In genomic region chr13:53008489-53009184, GRCm38 (mm10) we compare ENCODE assay signal across 9 mouse cellular contexts. TPM values are rescaled to one million over a fixed set of nuclear protein-coding genes. Genes with fewer than 3 reads are reported as not detected.
DNase-seq lines count a peak whose midpoint lies in the region; ATAC-seq lines count a peak whose summit lies in the region.
"Had no signal": no experiment of that assay in that cellular context is flagged by ENCODE, and none has a peak within 500 bp of the region (broad histone marks: within the 10 kb centered on the region; RNA-seq: fewer than 3 reads in every experiment).

No protein-coding gene starts in this region.

- no peaks in the 10 kb centered on the region for H3K9me3 ChIP-seq in heart, embryonic 13.5 days
- H3K9me3 ChIP-seq in intestine, embryonic 15.5 days, result no peaks in the 10 kb centered on the region
- H3K9me3 ChIP-seq in neural tube, embryonic 15.5 days (replicated peaks), result no peaks in the 10 kb centered on the region
- H3K9me3 ChIP-seq: limb, embryonic 15.5 days had no signal

- H3K36me3 ChIP-seq in heart, embryonic 13.5 days, result no peaks in the 10 kb centered on the region
- no peaks in the 10 kb centered on the region for H3K36me3 ChIP-seq in intestine, embryonic 15.5 days
- no peaks in the 10 kb centered on the region for H3K36me3 ChIP-seq in neural tube, embryonic 15.5 days
- H3K36me3 ChIP-seq: limb, embryonic 15.5 days had no signal

- no peak overlapping the region for H3K9ac ChIP-seq in heart, embryonic 13.5 days
- H3K9ac ChIP-seq in intestine, embryonic 15.5 days, result no peak overlapping the region
- H3K9ac ChIP-seq in neural tube, embryonic 15.5 days (replicated peaks), result no peak overlapping the region
- H3K9ac ChIP-seq: limb, embryonic 15.5 days had no signal

- no peaks in the 10 kb centered on the region for H3K27me3 ChIP-seq in heart, embryonic 13.5 days (replicated peaks)
- no peaks in the 10 kb centered on the region for H3K27me3 ChIP-seq in intestine, embryonic 15.5 days (replicated peaks)
- H3K27me3 ChIP-seq in neural tube, embryonic 15.5 days (replicated peaks), result no peaks in the 10 kb centered on the region
- H3K27me3 ChIP-seq: limb, embryonic 15.5 days had no signal

- peak; percentile 85 for DNase-seq in left cerebral cortex, postnatal 4 days
- DNase-seq in left cerebral cortex, adult 9 months (ENCODE audit: low spot score in 2 of 2), result no peak
- DNase-seq in cerebellum, adult 9-10 months, result peak; percentile 39
- peak; percentile 60 for DNase-seq in lung, postnatal 14 days
- DNase-seq in T-cell, adult 2 months (ENCODE audit: low spot score), result no peak

- peaks cover 56% of the 10 kb centered on the region for H3K4me1 ChIP-seq in heart, embryonic 13.5 days
- H3K4me1 ChIP-seq in intestine, embryonic 15.5 days (replicated peaks), result peaks cover 7% of the 10 kb centered on the region
- H3K4me1 ChIP-seq in neural tube, embryonic 15.5 days, result peaks cover 6% of the 10 kb centered on the region

- peak; percentile 51 for ATAC-seq in heart, embryonic 13.5 days (ENCODE audit: extremely low read depth, insufficient number of reproducible peaks, low FRiP score, low TSS enrichment)
- ATAC-seq in intestine, embryonic 15.5 days, result no peak
- no peak for ATAC-seq in neural tube, embryonic 15.5 days (ENCODE audit: low FRiP score)

- peak overlapping the region; percentile 20; the same call in 1 of the 2 replicates for H3K4me2 ChIP-seq in heart, embryonic 13.5 days
- no peak overlapping the region for H3K4me2 ChIP-seq in intestine, embryonic 15.5 days (replicated peaks)
- H3K4me2 ChIP-seq in neural tube, embryonic 15.5 days, result no peak overlapping the region
- H3K4me2 ChIP-seq: limb, embryonic 15.5 days had no signal

- 12% methylated on average over 7 of the region's 7 CpGs for WGBS in heart, embryonic 13.5 days
- WGBS in intestine, embryonic 15.5 days, result 47% methylated on average over 7 of the region's 7 CpGs
- WGBS in neural tube, embryonic 15.5 days, result 66% methylated on average over 7 of the region's 7 CpGs

- H3K4me3 ChIP-seq in heart, embryonic 13.5 days, result no peak overlapping the region
- H3K4me3 ChIP-seq in intestine, embryonic 15.5 days (replicated peaks), result no peak overlapping the region
- no peak overlapping the region for H3K4me3 ChIP-seq in neural tube, embryonic 15.5 days (replicated peaks)
- H3K4me3 ChIP-seq: limb, embryonic 15.5 days had no signal

- peak overlapping the region; percentile 78 for H3K27ac ChIP-seq in heart, embryonic 13.5 days (replicated peaks)
- H3K27ac ChIP-seq in intestine, embryonic 15.5 days, result no peak overlapping the region
- H3K27ac ChIP-seq in neural tube, embryonic 15.5 days (replicated peaks), result no peak overlapping the region
- H3K27ac ChIP-seq: limb, embryonic 15.5 days had no signal

- intact Hi-C loops in left cerebral cortex, postnatal 4 days (cut with DNase I), result no loop called here

RNA-seq across cellular contexts. Expression of gene Nfil3, which starts 27.8 kb away (rescaled TPM):
- total RNA-seq in left cerebral cortex, postnatal 4 days (2021), result 10 to 100 TPM; 33.6 to 35.5 TPM
- 36.8 and 41.9 TPM in 2 replicates for polyA plus RNA-seq in heart, embryonic 13.5 days (2015; fragmentation: Nextera tagmentation; extraction: Ambion mirVana)
- polyA plus RNA-seq in intestine, embryonic 15.5 days (2015; fragmentation: Nextera tagmentation; extraction: Ambion mirVana), result 31.9 and 34.4 TPM in 2 replicates
- 43.0 and 45.6 TPM in 2 replicates for polyA plus RNA-seq in neural tube, embryonic 15.5 days (2015; fragmentation: Nextera tagmentation; extraction: Ambion mirVana)

Comparison
In these comparisons a context has a peak if more than half of its experiments do, and no peak if none do; other contexts are left out.
1. DNase-seq: peak in left cerebral cortex, postnatal 4 days (single experiment), cerebellum, adult 9-10 months (single experiment) and lung, postnatal 14 days (single experiment); none in left cerebral cortex, adult 9 months (0 of 2) and T-cell, adult 2 months (single experiment).